Mouse (Mus musculus): Measurements from ENCODE around the gene Rasl11b.

Rasl11b gene

GRCm38 (mm10) chr5:74188886-74189285, 6.2 kb upstream of the Rasl11b start:
- no peak for DNase-seq

- no peak for DNase-seq
Observed at GRCm38 (mm10) chr5:74189484-74190160, 5.5 kb upstream of the Rasl11b start.

- DNase-seq = no peak
Observed at GRCm38 (mm10) chr5:74190161-74190491, 5.0 kb upstream of the Rasl11b start.

GRCm38 (mm10) chr5:74190911-74191310, 4.2 kb upstream of the Rasl11b start:
- no peak for DNase-seq

- DNase-seq = no peak
Observed at GRCm38 (mm10) chr5:74193008-74193407, 2.1 kb upstream of the Rasl11b start.

- no peak for DNase-seq
Observed at GRCm38 (mm10) chr5:74193626-74194025, 1.5 kb upstream of the Rasl11b start.

- DNase-seq = no peak
Observed at GRCm38 (mm10) chr5:74194027-74194840, 852 bp upstream of the Rasl11b start.

GRCm38 (mm10) chr5:74195614-74196306, 674 bp downstream of the Rasl11b start:
- no peak for DNase-seq

GRCm38 (mm10) chr5:74196307-74196618, 1.2 kb downstream of the Rasl11b start:
- no peak for DNase-seq

GRCm38 (mm10) chr5:74197541-74198330, 2.6 kb downstream of the Rasl11b start:
- DNase-seq = no peak

GRCm38 (mm10) chr5:74198446-74198845, 3.4 kb downstream of the Rasl11b start:
- DNase-seq = no peak

GRCm38 (mm10) chr5:74199793-74200192, 4.7 kb downstream of the Rasl11b start:
- no peak for DNase-seq

- DNase-seq = no peak
Observed at GRCm38 (mm10) chr5:74200481-74200880, 5.4 kb downstream of the Rasl11b start.

- no peak for DNase-seq
Observed at GRCm38 (mm10) chr5:74201570-74202357, 6.7 kb downstream of the Rasl11b start.

- no peak for DNase-seq
Observed at GRCm38 (mm10) chr5:74202515-74202914, 7.4 kb downstream of the Rasl11b start.

GRCm38 (mm10) chr5:74204465-74204864, 9.4 kb downstream of the Rasl11b start:
- no peak for DNase-seq

GRCm38 (mm10) chr5:74205509-74205908, 10.4 kb downstream of the Rasl11b start:
- no peak for DNase-seq

GRCm38 (mm10) chr5:74206038-74206437, 11.0 kb downstream of the Rasl11b start:
- no peak for DNase-seq

GRCm38 (mm10) chr5:74206649-74207048, 11.6 kb downstream of the Rasl11b start:
- DNase-seq = no peak

- DNase-seq = no peak
Observed at GRCm38 (mm10) chr5:74207209-74207608, 12.1 kb downstream of the Rasl11b start.

GRCm38 (mm10) chr5:74208438-74208837, 13.4 kb downstream of the Rasl11b start:
- no peak for DNase-seq

- DNase-seq = no peak
Observed at GRCm38 (mm10) chr5:74209640-74210039, 14.6 kb downstream of the Rasl11b start.

Measured in right cerebral cortex, postnatal 4 days (tissue).